13 mouse cellular contexts compared by ENCODE assay signal in the genomic region with DNA sequence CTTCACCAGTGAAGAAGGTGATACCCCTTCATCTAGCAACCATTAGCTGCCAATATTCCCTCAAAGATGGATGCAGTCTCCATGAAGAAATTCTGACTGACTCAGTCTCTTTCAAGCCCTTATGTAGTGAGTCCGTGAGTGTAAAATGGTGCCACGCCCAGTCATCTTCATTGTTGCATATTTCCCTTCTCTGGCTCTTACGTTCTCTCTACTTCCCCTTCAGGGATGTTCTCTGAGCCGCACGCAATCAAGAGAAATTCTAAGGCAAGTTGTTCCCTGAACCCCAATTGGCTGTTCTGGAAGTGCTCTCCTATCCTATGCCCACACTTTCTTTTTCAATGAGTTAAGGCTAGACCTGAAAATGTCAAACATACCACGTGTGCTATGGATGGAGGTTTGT.
"Had no signal": no experiment of that assay in that cellular context is flagged by ENCODE, and none has a peak within 500 bp of the region (broad histone marks: within the 10 kb centered on the region; RNA-seq: fewer than 3 reads in every experiment).

No protein-coding gene starts in this region.

- H3K9ac ChIP-seq: intestine, embryonic 15.5 days; limb, embryonic 15.5 days; liver, embryonic 13.5 days; neural tube, embryonic 12.5 days had no signal

- H3K4me3 ChIP-seq: intestine, embryonic 15.5 days; limb, embryonic 15.5 days; liver, embryonic 13.5 days; neural tube, embryonic 12.5 days had no signal

- H3K27ac ChIP-seq: intestine, embryonic 15.5 days; limb, embryonic 15.5 days; liver, embryonic 13.5 days; macrophage; neural tube, embryonic 12.5 days had no signal

- H3K9me3 ChIP-seq: intestine, embryonic 15.5 days; limb, embryonic 15.5 days; liver, embryonic 13.5 days; neural tube, embryonic 12.5 days had no signal

- DNase-seq: kidney, adult 18-20 months; kidney, postnatal 10 days; layer of hippocampus, postnatal 36 days; liver, embryonic 13.5 days; lung, adult 18-20 months; midbrain, embryonic 14.5 days; right cerebral cortex, postnatal 14 days; thymus, adult 2 months; thymus, postnatal 25 days had no signal

- H3K4me1 ChIP-seq: intestine, embryonic 15.5 days; limb, embryonic 15.5 days; neural tube, embryonic 12.5 days had no signal

- H3K27me3 ChIP-seq: intestine, embryonic 15.5 days; limb, embryonic 15.5 days; liver, embryonic 13.5 days; neural tube, embryonic 12.5 days had no signal

- ATAC-seq: intestine, embryonic 15.5 days had no signal

- H3K4me2 ChIP-seq: intestine, embryonic 15.5 days; limb, embryonic 15.5 days; liver, embryonic 13.5 days; neural tube, embryonic 12.5 days had no signal

- H3K36me3 ChIP-seq: intestine, embryonic 15.5 days; limb, embryonic 15.5 days; liver, embryonic 13.5 days; neural tube, embryonic 12.5 days had no signal
